ENCODE assay signal across 17 mouse cellular contexts in the genomic region with DNA sequence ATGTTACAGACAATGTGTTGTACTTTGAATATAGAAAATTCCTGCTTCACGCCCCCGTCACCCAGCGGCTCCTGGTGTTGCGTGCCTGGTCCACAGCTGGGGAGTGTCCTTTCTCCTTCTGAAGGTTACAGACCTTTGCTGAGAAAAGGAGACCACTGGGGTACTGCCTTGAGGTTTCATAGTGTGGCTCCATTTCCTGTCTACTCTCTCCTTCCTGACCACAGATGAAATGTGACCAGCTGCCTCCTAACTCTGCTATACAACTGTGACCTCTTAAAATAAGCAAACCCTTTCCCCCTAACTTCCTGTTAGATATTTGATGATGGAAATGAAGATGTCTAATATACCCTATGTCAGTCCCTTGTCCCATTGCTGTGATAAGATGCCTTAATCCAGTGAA.
"Had no signal": no experiment of that assay in that cellular context is flagged by ENCODE, and none has a peak within 500 bp of the region (broad histone marks: within the 10 kb centered on the region; RNA-seq: fewer than 3 reads in every experiment).

No protein-coding gene starts in this region.

- H3K9me3 ChIP-seq: midbrain, embryonic 10.5 days; midbrain, embryonic 12.5 days; neural tube, embryonic 12.5 days; stomach, embryonic 15.5 days had no signal

- DNase-seq: lung, adult 18-20 months; lung, embryonic 14.5 days; lung, postnatal 10 days; lung, postnatal 36 days; midbrain, embryonic 14.5 days; right cerebral cortex, postnatal 14 days; thymus, adult 2 months; thymus, postnatal 25 days; thymus, postnatal 4 days had no signal

- ATAC-seq: midbrain, embryonic 16.5 days had no signal

- H3K4me1 ChIP-seq: midbrain, embryonic 10.5 days; midbrain, embryonic 12.5 days; neural tube, embryonic 12.5 days; stomach, embryonic 15.5 days had no signal

- H3K36me3 ChIP-seq: midbrain, embryonic 10.5 days; midbrain, embryonic 12.5 days; neural tube, embryonic 12.5 days; stomach, embryonic 15.5 days had no signal

- H3K4me2 ChIP-seq: lung, embryonic 14.5 days; midbrain, embryonic 12.5 days; neural tube, embryonic 12.5 days; stomach, embryonic 15.5 days had no signal

- H3K27ac ChIP-seq: liver, embryonic 14.5 days; midbrain, embryonic 10.5 days; midbrain, embryonic 12.5 days; neural tube, embryonic 12.5 days; stomach, embryonic 15.5 days; stomach, postnatal 0 days had no signal

- H3K27me3 ChIP-seq: midbrain, embryonic 12.5 days; neural tube, embryonic 12.5 days; stomach, embryonic 15.5 days had no signal

- H3K4me3 ChIP-seq: midbrain, embryonic 10.5 days; midbrain, embryonic 12.5 days; myocyte; neural tube, embryonic 12.5 days; stomach, embryonic 15.5 days had no signal

- H3K9ac ChIP-seq: liver, embryonic 14.5 days; lung, embryonic 14.5 days; midbrain, embryonic 12.5 days; neural tube, embryonic 12.5 days; stomach, embryonic 15.5 days had no signal
